Mouse (Mus musculus): ENCODE measurements at regions not wholly inside any gene's neighbourhood (a gene's known extent, or its start where the extent isn't known, plus 50 kb on each side); places are given as distances from the start of the nearest gene placed in this dataset.

DNA sequence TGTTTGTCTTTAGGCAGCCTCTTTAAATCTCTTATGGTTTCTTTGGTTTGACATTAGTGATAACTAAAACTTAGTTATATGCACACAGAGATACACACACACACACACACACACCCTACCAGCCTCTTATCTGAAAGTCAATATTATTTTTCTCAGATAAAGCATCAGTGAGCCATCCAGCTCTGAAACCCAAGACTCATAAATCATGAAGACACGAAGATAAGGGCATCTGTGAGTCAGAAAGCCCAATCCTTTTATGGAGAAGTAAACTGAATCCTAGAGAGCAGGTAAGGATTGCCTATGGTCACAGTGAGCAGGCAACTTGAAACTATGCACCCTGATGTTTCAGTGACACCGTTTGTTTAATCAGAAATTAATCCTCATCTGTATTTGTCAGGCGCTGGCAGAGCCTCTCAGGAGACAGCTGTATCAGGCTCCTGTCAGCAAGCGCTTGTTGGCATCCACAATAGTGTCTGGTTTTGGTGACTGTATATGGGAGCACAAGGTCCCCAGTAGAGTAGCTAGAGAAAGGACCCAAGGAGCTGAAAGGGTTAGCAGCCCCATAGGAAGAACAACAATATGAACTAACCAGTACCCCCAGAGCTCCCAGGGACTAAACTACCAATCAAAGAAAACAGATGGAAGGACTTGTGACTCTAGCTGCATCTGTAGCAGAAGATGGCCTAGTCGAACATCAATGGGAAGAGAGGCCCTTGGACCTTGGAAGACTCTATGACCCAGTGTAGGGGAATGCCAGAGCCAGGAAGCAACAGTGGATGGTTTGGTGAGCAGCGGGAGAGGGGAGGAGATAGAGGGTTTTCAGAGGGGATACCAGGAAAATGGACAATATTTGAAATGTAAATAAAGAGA is 207.3 kb upstream of the Ank start:
- 51% methylated on average over 6 of the region's 6 CpGs for WGBS
- no peak for DNase-seq (ENCODE audit: low spot score)

DNA sequence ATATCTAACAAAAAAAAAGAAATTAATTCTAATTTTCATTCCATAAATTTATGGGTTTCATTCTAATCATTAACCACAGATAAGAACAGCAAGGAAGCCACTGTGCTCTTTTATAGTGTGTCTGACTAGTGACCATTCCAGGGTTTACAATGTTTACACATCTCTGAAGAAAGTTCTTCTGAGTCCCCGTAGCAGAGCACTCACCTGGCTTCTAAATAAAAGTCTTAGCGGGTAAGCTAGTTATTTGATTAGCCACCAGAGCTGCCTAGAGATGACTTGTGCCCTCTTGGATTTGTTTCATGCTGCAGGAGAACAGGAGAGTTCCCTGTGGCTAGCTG is 206.7 kb upstream of the Ank start:
- Histone ChIP-seq H3K36me3 (ENCODE audit: control insufficient read depth, insufficient read depth, low read length) (no peaks in the 10 kb centered on the region), H3K4me3 (ENCODE audit: low read depth, low read length) (no peak overlapping the region), H3K4me2 (ENCODE audit: low read length) (no peak overlapping the region), H3K9ac (ENCODE audit: low read length) (no peak overlapping the region), H3K27ac (ENCODE audit: low read depth) (no peak overlapping the region), H3K4me1 (replicated peaks; ENCODE audit: control insufficient read depth, insufficient read depth, low read length) (no peaks in the 10 kb centered on the region), H3K27me3 (replicated peaks; ENCODE audit: control insufficient read depth, insufficient read depth, low read length) (no peaks in the 10 kb centered on the region), H3K9me3 (ENCODE audit: control insufficient read depth, low read length) (no peaks in the 10 kb centered on the region)
- whole genome bisulfite sequencing: 22% methylated on average over 2 of the region's 2 CpGs
- DNase-seq (ENCODE audit: low spot score) (no peak), ATAC-seq (replicated peaks; ENCODE audit: low FRiP score, low TSS enrichment, low read depth) (peak; percentile 91)

More for the DNA sequence above, 207.3 kb upstream of the Ank start:
- peak; percentile 82 for ATAC-seq (replicated peaks; ENCODE audit: low FRiP score, low TSS enrichment, low read depth)
- Histone ChIP-seq H3K4me3 (ENCODE audit: low read depth, low read length) (no peak overlapping the region), H3K9me3 (ENCODE audit: control insufficient read depth, low read length) (no peaks in the 10 kb centered on the region), H3K27ac (ENCODE audit: low read depth) (no peak overlapping the region), H3K4me1 (replicated peaks; ENCODE audit: control insufficient read depth, insufficient read depth, low read length) (no peaks in the 10 kb centered on the region), H3K36me3 (ENCODE audit: control insufficient read depth, insufficient read depth, low read length) (no peaks in the 10 kb centered on the region), H3K9ac (ENCODE audit: low read length) (no peak overlapping the region), H3K27me3 (replicated peaks; ENCODE audit: control insufficient read depth, insufficient read depth, low read length) (no peaks in the 10 kb centered on the region), H3K4me2 (ENCODE audit: low read length) (no peak overlapping the region)

DNA sequence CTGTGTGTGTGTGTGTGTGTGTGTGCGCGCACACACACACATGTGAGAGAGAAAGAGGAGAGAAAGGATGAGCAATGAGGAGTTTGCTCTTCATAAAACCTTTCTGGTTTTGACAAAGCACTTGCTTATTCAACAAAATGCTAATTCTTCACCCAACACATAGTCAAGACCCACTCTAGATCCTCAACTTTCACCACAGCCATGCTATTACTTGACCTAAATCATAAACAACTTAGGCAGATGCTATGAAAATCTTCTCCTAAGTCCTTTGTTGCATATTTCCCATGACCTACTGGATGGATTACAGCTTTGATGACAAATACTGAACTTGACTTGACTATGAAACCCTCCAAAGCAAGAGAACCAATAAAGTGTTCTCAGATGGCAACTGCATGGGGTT is 196.3 kb upstream of the Ank start:
- H3K27me3 ChIP-seq (replicated peaks; ENCODE audit: control insufficient read depth, insufficient read depth, low read length): no peaks in the 10 kb centered on the region
- H3K4me3 ChIP-seq (ENCODE audit: low read depth, low read length): no peak overlapping the region
- H3K36me3 ChIP-seq (ENCODE audit: control insufficient read depth, insufficient read depth, low read length): no peaks in the 10 kb centered on the region
- H3K4me2 ChIP-seq (ENCODE audit: low read length): no peak overlapping the region
- no peak for DNase-seq (ENCODE audit: low spot score)
- no peaks in the 10 kb centered on the region for H3K9me3 ChIP-seq (ENCODE audit: control insufficient read depth, low read length)
- WGBS: 97% methylated on average over 2 of the region's 2 CpGs
- no peak overlapping the region for H3K9ac ChIP-seq (ENCODE audit: low read length)
- ATAC-seq (replicated peaks; ENCODE audit: low FRiP score, low TSS enrichment, low read depth): no peak
- H3K27ac ChIP-seq (ENCODE audit: low read depth): no peak overlapping the region
- H3K4me1 ChIP-seq (replicated peaks; ENCODE audit: control insufficient read depth, insufficient read depth, low read length): no peaks in the 10 kb centered on the region

DNA sequence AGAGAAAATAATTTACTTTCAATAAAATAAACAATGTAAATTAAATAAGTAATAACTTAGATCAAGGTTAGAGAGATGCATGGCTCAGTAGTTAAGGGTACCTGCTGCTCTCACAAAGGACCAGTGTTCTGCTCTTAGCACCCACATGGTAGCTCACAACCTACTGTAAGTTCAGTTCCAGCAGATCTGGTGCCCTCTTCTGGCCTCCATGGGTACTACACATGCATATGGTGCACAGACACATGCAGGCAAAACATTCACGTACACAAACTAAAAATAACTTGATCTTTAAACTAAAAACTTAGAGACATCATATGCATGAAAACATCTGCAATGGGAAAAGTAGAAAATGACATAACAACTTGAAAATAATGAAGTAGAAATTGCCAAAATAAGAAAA is 184.2 kb upstream of the Ank start:
- H3K4me2 ChIP-seq (ENCODE audit: low read length): no peak overlapping the region
- H3K27me3 ChIP-seq (replicated peaks; ENCODE audit: control insufficient read depth, insufficient read depth, low read length): no peaks in the 10 kb centered on the region
- H3K9me3 ChIP-seq (ENCODE audit: control insufficient read depth, low read length): 0 out of 2 replicates have a peak, but pooled peaks cover 2% of the 10 kb centered on the region
- no peaks in the 10 kb centered on the region for H3K36me3 ChIP-seq (ENCODE audit: control insufficient read depth, insufficient read depth, low read length)
- no peak overlapping the region for H3K4me3 ChIP-seq (ENCODE audit: low read depth, low read length)
- no peak overlapping the region for H3K9ac ChIP-seq (ENCODE audit: low read length)
- ATAC-seq (replicated peaks; ENCODE audit: low FRiP score, low TSS enrichment, low read depth) (no peak), DNase-seq (ENCODE audit: low spot score) (no peak)
- H3K4me1 ChIP-seq (replicated peaks; ENCODE audit: control insufficient read depth, insufficient read depth, low read length): no peaks in the 10 kb centered on the region
- WGBS: 80% methylated on average over 1 of the region's 1 CpGs
- no peak overlapping the region for H3K27ac ChIP-seq (ENCODE audit: low read depth)

DNA sequence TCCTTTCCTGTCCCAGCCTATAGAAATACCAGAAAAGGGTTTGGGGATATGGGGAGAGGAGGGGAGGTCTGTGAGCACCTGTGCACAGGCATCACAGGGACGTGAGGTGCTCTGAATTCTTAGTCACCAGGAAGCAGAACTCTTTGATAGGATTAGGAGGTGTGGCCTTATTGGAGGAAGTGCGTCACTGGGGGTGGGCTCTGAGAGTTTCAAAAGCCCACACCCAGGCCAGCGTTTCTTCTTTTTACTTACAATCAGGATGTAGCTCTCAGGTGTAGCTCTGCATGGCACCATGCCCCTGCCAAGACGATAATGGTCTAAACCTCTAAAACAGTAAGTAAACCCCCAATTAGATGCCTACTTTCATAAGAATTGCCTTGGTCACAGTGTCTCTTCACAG is 162.6 kb upstream of the Ank start:
- no peaks in the 10 kb centered on the region for H3K27me3 ChIP-seq (replicated peaks; ENCODE audit: control insufficient read depth, insufficient read depth, low read length)
- no peak for DNase-seq (ENCODE audit: low spot score)
- no peak overlapping the region for H3K4me3 ChIP-seq (ENCODE audit: low read depth, low read length)
- H3K27ac ChIP-seq (ENCODE audit: low read depth): no peak overlapping the region
- no peak for ATAC-seq (replicated peaks; ENCODE audit: low FRiP score, low TSS enrichment, low read depth)
- 75% methylated on average over 4 of the region's 4 CpGs for WGBS
- no peak overlapping the region for H3K9ac ChIP-seq (ENCODE audit: low read length)
- H3K36me3 ChIP-seq (ENCODE audit: control insufficient read depth, insufficient read depth, low read length): no peaks in the 10 kb centered on the region
- H3K4me2 ChIP-seq (ENCODE audit: low read length): no peak overlapping the region
- no peaks in the 10 kb centered on the region for H3K9me3 ChIP-seq (ENCODE audit: control insufficient read depth, low read length)
- no peaks in the 10 kb centered on the region for H3K4me1 ChIP-seq (replicated peaks; ENCODE audit: control insufficient read depth, insufficient read depth, low read length)

DNA sequence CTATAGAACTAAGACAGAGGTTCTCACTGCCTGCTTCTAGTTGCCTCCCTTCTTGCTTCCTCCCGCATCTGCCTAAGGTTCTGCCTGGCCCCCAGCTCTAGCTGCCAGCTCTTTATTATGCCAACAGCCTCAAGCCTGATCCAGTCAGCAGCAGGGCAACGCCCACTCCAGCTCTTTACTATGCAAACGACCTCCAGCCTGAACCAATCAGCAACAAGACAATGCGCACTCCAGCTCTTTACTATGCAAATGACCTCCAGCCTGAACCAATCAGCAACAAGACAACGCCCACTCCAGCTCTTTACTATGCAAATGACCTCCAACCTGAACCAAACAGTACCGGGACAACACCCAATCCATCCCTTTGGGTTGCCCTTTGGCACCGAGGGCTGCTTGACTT is 162.2 kb upstream of the Ank start:
- Histone ChIP-seq H3K27me3 (replicated peaks; ENCODE audit: control insufficient read depth, insufficient read depth, low read length) (no peaks in the 10 kb centered on the region), H3K9ac (ENCODE audit: low read length) (no peak overlapping the region), H3K27ac (ENCODE audit: low read depth) (no peak overlapping the region), H3K4me1 (replicated peaks; ENCODE audit: control insufficient read depth, insufficient read depth, low read length) (no peaks in the 10 kb centered on the region), H3K9me3 (ENCODE audit: control insufficient read depth, low read length) (no peaks in the 10 kb centered on the region), H3K4me3 (ENCODE audit: low read depth, low read length) (no peak overlapping the region), H3K36me3 (ENCODE audit: control insufficient read depth, insufficient read depth, low read length) (no peaks in the 10 kb centered on the region), H3K4me2 (ENCODE audit: low read length) (no peak overlapping the region)
- no peak for ATAC-seq (replicated peaks; ENCODE audit: low FRiP score, low TSS enrichment, low read depth)
- no peak for DNase-seq (ENCODE audit: low spot score)
- WGBS: 75% methylated on average over 7 of the region's 7 CpGs

DNA sequence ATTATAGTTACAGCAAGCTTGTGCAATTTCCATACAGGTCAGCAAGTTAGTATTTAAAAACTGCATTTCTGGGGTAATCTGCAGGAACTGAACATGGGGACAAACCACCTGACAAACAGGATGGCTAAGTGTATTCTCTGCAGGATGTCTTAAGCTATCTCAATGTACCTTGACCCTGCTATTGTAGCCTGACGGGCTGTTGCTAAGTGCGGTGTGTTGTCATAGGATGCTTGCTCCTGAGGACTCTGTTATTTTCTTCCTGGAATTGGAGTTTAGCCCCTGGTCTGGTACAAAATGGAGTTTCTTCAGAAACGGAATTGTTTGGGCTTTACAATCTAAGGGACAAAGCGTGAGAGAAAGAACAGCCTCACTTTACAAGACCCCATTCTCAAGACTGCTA is 161.4 kb upstream of the Ank start:
- no peak for ATAC-seq (replicated peaks; ENCODE audit: low FRiP score, low TSS enrichment, low read depth)
- WGBS: 92% methylated on average over 4 of the region's 4 CpGs

DNA sequence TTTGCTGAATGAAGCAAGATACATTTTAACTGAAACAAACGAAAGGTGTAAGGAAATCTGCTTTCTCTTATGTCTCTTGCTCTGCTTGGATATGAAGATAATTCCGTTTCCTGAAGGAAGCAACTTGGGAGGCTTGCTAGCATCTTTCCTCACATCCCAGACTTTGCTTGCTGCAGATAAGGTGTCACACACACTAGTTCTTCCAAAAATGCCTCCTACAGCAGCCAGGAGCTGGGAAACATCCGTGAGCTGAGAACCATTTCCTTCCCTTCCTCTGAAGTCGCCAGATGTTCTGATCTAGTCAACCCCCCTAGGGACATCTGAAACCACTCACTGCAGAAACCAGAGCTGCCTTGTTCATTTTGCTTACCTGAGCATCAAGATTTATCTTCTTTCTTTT is 157.8 kb upstream of the Ank start:
- DNase-seq (ENCODE audit: low spot score): no peak
- Histone ChIP-seq H3K4me3 (ENCODE audit: low read depth, low read length) (no peak overlapping the region), H3K4me2 (ENCODE audit: low read length) (no peak overlapping the region), H3K4me1 (replicated peaks; ENCODE audit: control insufficient read depth, insufficient read depth, low read length) (no peaks in the 10 kb centered on the region), H3K27me3 (replicated peaks; ENCODE audit: control insufficient read depth, insufficient read depth, low read length) (no peaks in the 10 kb centered on the region), H3K9ac (ENCODE audit: low read length) (no peak overlapping the region), H3K9me3 (ENCODE audit: control insufficient read depth, low read length) (no peaks in the 10 kb centered on the region), H3K27ac (ENCODE audit: low read depth) (no peak overlapping the region), H3K36me3 (ENCODE audit: control insufficient read depth, insufficient read depth, low read length) (no peaks in the 10 kb centered on the region)
- ATAC-seq (replicated peaks; ENCODE audit: low FRiP score, low TSS enrichment, low read depth): no peak
- WGBS: 62% methylated on average over 4 of the region's 4 CpGs

More for the DNA sequence above, 161.4 kb upstream of the Ank start:
- no peak overlapping the region for H3K4me3 ChIP-seq (ENCODE audit: low read depth, low read length)
- H3K36me3 ChIP-seq (ENCODE audit: control insufficient read depth, insufficient read depth, low read length): no peaks in the 10 kb centered on the region
- H3K27ac ChIP-seq (ENCODE audit: low read depth): no peak overlapping the region
- no peak for DNase-seq (ENCODE audit: low spot score)
- H3K27me3 ChIP-seq (replicated peaks; ENCODE audit: control insufficient read depth, insufficient read depth, low read length): no peaks in the 10 kb centered on the region
- H3K4me1 ChIP-seq (replicated peaks; ENCODE audit: control insufficient read depth, insufficient read depth, low read length): no peaks in the 10 kb centered on the region
- H3K9me3 ChIP-seq (ENCODE audit: control insufficient read depth, low read length): no peaks in the 10 kb centered on the region
- no peak overlapping the region for H3K9ac ChIP-seq (ENCODE audit: low read length)
- no peak overlapping the region for H3K4me2 ChIP-seq (ENCODE audit: low read length)
